Mouse (Mus musculus) liver, embryonic 14.5 days (tissue): ENCODE results near the gene Itih4.

ENCODE experiments used
- CTCF ChIP-seq: IDR thresholded peaks from 2 replicates; pipeline ENCODE4 v1.5.1; 2016; ENCODE audit warnings: antibody characterized with exemption, low read depth, control low read depth
- EP300 ChIP-seq: IDR thresholded peaks from 2 replicates; pipeline ENCODE4 v1.6.1; 2016; ENCODE audit warnings: antibody characterized with exemption, low read depth

GRCm38 (mm10) chr14:30876451-30876850 lies 9.8 kb upstream of the Itih4 start:
- no peak for TF ChIP-seq CTCF
- no peak for TF ChIP-seq EP300
